Mouse (Mus musculus) CD8-positive naive resting alpha-beta T cell, adult 57 days (primary cell): ENCODE results near the gene Slc28a2. TPM values are rescaled to one million over a fixed set of nuclear protein-coding genes. Genes with fewer than 3 reads are reported as not detected.

ENCODE experiments used
- total RNA-seq: library from RNA; stranded (reverse); gene quantifications from one replicate; pipeline ENCODE4 v1.2.4, GENCODE M21; 2023

Slc28a2 gene
- total RNA-seq, result 144 TPM

DNA sequence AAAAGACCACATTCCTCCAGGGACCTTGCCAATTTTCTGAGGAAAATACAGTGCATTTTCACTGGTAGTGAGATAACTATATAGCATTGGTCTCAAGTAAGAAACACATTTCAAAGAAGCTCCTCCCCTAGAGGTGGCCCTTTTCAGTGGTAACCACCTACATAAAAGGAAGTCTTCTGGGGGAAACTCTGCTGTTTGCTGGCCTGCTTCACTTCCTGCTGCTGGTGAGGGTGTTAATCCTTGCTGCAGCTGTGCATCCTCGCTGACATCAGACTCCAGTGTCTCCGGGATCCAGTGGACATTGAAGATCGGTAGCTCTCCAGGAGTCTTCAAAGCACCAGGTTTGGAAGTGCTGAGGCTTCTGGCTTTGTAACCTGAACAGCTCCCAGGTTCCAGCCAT, at the start of gene Slc28a2:
Gene Slc28a2, plus strand, starts transcription at position 278 of the 400 bp plus-strand sequence.

DNA sequence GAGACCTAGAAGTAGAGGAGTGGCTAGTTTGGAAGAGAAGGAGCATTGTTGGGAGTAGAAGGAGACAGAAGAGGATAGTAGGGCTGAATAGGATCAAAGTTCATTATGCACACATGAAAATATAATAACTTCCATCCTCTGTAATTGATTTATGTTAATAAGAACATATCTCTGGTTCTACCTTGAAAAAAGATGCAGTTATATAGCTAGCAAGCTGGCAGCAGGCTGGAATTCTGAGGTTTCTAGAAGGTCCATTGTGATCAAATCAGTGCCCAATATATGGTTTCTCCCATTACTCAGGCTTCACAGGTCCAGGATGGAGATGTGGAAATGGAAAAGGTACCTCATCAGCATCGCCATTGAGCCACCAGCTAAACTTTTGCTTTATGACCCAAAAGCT, 58.4 kb downstream of the Slc28a2 start, which contains the start of gene Gm14085:
Gene Gm14085, plus strand, starts transcription at position 301 of the 400 bp plus-strand sequence.

Other genes with a start within 250 kb of the Slc28a2 start
- not detected for gene Patl2, start 240.3 kb upstream of the Slc28a2 start, total RNA-seq
- not detected for gene Terb2, start 240.2 kb upstream of the Slc28a2 start, total RNA-seq
- 1.6 TPM for gene Sord, start 191.7 kb upstream of the Slc28a2 start, total RNA-seq
- not detected for gene Duox2, start 128.0 kb upstream of the Slc28a2 start, total RNA-seq
- not detected for gene Duoxa2, start 127.6 kb upstream of the Slc28a2 start, total RNA-seq
- gene Duoxa1, start 112.7 kb upstream of the Slc28a2 start, total RNA-seq, result not detected
- not detected for gene Duox1, start 110.8 kb upstream of the Slc28a2 start, total RNA-seq
- gene Shf, start 57.3 kb upstream of the Slc28a2 start, total RNA-seq, result 8.0 TPM
- 66.0 TPM for gene Gm14085, start 58.5 kb downstream of the Slc28a2 start, total RNA-seq
- gene Gatm, start 184.8 kb downstream of the Slc28a2 start, total RNA-seq, result 1.3 TPM
- gene AA467197, start 210.5 kb downstream of the Slc28a2 start, total RNA-seq, result 1.1 TPM